Comparison of ENCODE assay signal across 24 mouse cellular contexts in the genomic region with DNA sequence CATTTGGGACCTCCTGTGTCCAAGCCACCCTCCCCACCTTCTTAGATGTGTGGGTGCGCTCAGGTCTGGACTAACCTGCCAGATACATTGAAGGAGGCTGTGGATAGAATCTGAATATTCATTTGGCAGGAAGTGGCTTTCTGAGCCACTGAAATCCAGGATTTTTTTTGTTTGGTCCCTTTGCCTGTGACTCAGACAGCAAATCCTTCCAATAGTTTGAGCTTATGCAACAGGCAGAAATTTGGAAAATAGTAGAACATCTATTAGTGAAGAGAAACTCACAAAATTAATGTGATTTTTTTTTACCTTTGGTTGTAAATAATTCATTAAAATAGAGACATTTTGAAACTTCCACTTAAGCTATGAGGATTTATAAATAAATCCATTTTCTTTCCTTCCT. TPM values are rescaled to one million over a fixed set of nuclear protein-coding genes. Genes with fewer than 3 reads are reported as not detected.
"Had no signal": no experiment of that assay in that cellular context is flagged by ENCODE, and none has a peak within 500 bp of the region (broad histone marks: within the 10 kb centered on the region; RNA-seq: fewer than 3 reads in every experiment).

No protein-coding gene starts in this region.

- H3K36me3 ChIP-seq: kidney, embryonic 15.5 days; liver, embryonic 13.5 days; neural tube, embryonic 13.5 days had no signal

- DNase-seq: kidney, postnatal 10 days; kidney, postnatal 36 days; layer of hippocampus, postnatal 36 days; liver, embryonic 13.5 days; lung, adult 2 months; lung, postnatal 14 days; lung, postnatal 4 days; midbrain, embryonic 14.5 days; retina, postnatal 1 day; thymus, adult 2 months; thymus, postnatal 25 days had no signal

- H3K4me2 ChIP-seq: kidney, embryonic 15.5 days; liver, embryonic 13.5 days; midbrain, embryonic 11.5 days; neural tube, embryonic 13.5 days had no signal

- H3K27ac ChIP-seq: kidney, embryonic 15.5 days; left cerebral cortex, adult 2 months; liver, embryonic 13.5 days; neural tube, embryonic 13.5 days; stomach, postnatal 0 days had no signal

- H3K4me1 ChIP-seq: kidney, embryonic 15.5 days; liver, embryonic 13.5 days; neural tube, embryonic 13.5 days had no signal

- H3K4me3 ChIP-seq: kidney, embryonic 15.5 days; left cerebral cortex, adult 2 months; liver, embryonic 13.5 days; neural tube, embryonic 13.5 days had no signal

- H3K9me3 ChIP-seq: kidney, embryonic 15.5 days; liver, embryonic 13.5 days; neural tube, embryonic 13.5 days had no signal

- H3K27me3 ChIP-seq: kidney, embryonic 15.5 days; liver, embryonic 13.5 days; neural tube, embryonic 13.5 days had no signal

- H3K9ac ChIP-seq: kidney, embryonic 15.5 days; liver, embryonic 13.5 days; neural tube, embryonic 13.5 days had no signal

RNA-seq across cellular contexts. Expression of gene Slc1a7, which starts 3.0 kb away (rescaled TPM):
- total RNA-seq: left cerebral cortex, postnatal 10 days; megakaryocyte progenitor cell, adult 5-6 weeks; megakaryocyte-erythroid progenitor cell, adult 5-6 weeks; midbrain, postnatal 0 days; neutrophil, adult 5-6 weeks had no signal
- polyA plus RNA-seq: kidney, embryonic 15.5 days; limb, embryonic 11.5 days; liver, embryonic 13.5 days; liver, embryonic 16.5 days; midbrain, embryonic 11.5 days; midbrain, embryonic 14.5 days; neural tube, embryonic 13.5 days; stomach, embryonic 14.5 days had no signal
